Mouse (Mus musculus): ENCODE results near the gene Arhgef18. TPM values are rescaled to one million over a fixed set of nuclear protein-coding genes. Genes with fewer than 3 reads are reported as not detected.

Arhgef18 gene
- polyA plus RNA-seq, 2 experiments, result 9.4 to 23.1 TPM

- H3K4me1 ChIP-seq (ENCODE audit: control insufficient read depth, insufficient read depth, low read length), result peaks cover 2% of the 10 kb centered on the region
- no peak overlapping the region for H3K9ac ChIP-seq (ENCODE audit: low read depth, low read length, severe bottlenecking)
- H3K36me3 ChIP-seq (ENCODE audit: control insufficient read depth, insufficient read depth, low read length), result no peaks in the 10 kb centered on the region
- ATAC-seq (ENCODE audit: low FRiP score, low read depth) (no peak), DNase-seq (ENCODE audit: low spot score) (no peak)
- 72% methylated on average over 9 of the region's 9 CpGs for WGBS
- H3K9me3 ChIP-seq (ENCODE audit: control insufficient read depth, low read length), result no peaks in the 10 kb centered on the region
- TF ChIP-seq POLR2A (IDR thresholded peaks at IDR 0.05; ENCODE audit: borderline replicate concordance, extremely low read depth, insufficient read depth, insufficient read length), result no peak
- H3K27me3 ChIP-seq (ENCODE audit: control insufficient read depth, insufficient read depth, low read length), result no peaks in the 10 kb centered on the region
- H3K27ac ChIP-seq (replicated peaks; ENCODE audit: low read depth, low read length), result no peak overlapping the region
- no peak overlapping the region for H3K4me2 ChIP-seq (replicated peaks; ENCODE audit: low read depth, low read length, severe bottlenecking)
- no peak overlapping the region for H3K4me3 ChIP-seq (replicated peaks; ENCODE audit: low read length)
These were observed 4.0 kb upstream of the Arhgef18 start for GRCm38 (mm10) chr8:3388591-3389338.

DNA sequence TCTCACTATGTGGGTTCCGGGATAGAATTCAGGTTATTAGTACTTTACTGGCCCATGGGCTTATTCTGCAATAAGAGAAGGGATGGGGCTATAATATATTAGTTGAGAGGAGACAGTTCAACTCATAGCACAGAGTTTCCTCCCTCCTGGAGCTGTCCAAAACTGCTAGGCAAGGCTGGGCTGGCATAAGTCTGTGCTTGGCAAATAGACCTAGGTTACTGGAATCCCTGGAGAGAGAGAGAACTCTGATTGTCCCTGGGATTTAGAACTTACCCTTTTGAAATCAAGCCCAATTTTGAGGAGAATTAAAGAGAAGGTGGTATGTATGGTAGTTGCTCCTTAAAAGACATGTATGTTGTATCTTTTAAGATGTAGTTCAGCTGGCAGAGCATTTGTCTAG is 3.3 kb upstream of the Arhgef18 start:
- H3K4me1 ChIP-seq (ENCODE audit: control insufficient read depth, insufficient read depth, low read length), result peaks cover 8% of the 10 kb centered on the region
- no peak overlapping the region for H3K9ac ChIP-seq (ENCODE audit: low read depth, low read length, severe bottlenecking)
- DNase-seq (ENCODE audit: low spot score) (no peak), ATAC-seq (ENCODE audit: low FRiP score, low read depth) (no peak)
- H3K9me3 ChIP-seq (ENCODE audit: control insufficient read depth, low read length), result no peaks in the 10 kb centered on the region
- no peaks in the 10 kb centered on the region for H3K27me3 ChIP-seq (ENCODE audit: control insufficient read depth, insufficient read depth, low read length)
- no peak overlapping the region for H3K4me3 ChIP-seq (replicated peaks; ENCODE audit: low read length)
- no peak overlapping the region for H3K4me2 ChIP-seq (replicated peaks; ENCODE audit: low read depth, low read length, severe bottlenecking)
- TF ChIP-seq POLR2A (IDR thresholded peaks at IDR 0.05; ENCODE audit: borderline replicate concordance, extremely low read depth, insufficient read depth, insufficient read length), result no peak
- WGBS, result 94% methylated on average over 1 of the region's 1 CpGs
- H3K27ac ChIP-seq (replicated peaks; ENCODE audit: low read depth, low read length), result no peak overlapping the region
- H3K36me3 ChIP-seq (ENCODE audit: control insufficient read depth, insufficient read depth, low read length), result no peaks in the 10 kb centered on the region

- H3K36me3 ChIP-seq (ENCODE audit: control insufficient read depth, insufficient read depth, low read length), result no peaks in the 10 kb centered on the region
- peak overlapping the region; percentile 77; the same call in 1 of the 2 replicates for H3K9ac ChIP-seq (ENCODE audit: low read depth, low read length, severe bottlenecking)
- DNase-seq (ENCODE audit: low spot score) (no peak), ATAC-seq (ENCODE audit: low FRiP score, low read depth) (no peak)
- no peak for TF ChIP-seq POLR2A (IDR thresholded peaks at IDR 0.05; ENCODE audit: borderline replicate concordance, extremely low read depth, insufficient read depth, insufficient read length)
- no peaks in the 10 kb centered on the region for H3K9me3 ChIP-seq (ENCODE audit: control insufficient read depth, low read length)
- no peak overlapping the region for H3K27ac ChIP-seq (replicated peaks; ENCODE audit: low read depth, low read length)
- peak overlapping the region; percentile 73 for H3K4me3 ChIP-seq (replicated peaks; ENCODE audit: low read length)
- H3K27me3 ChIP-seq (ENCODE audit: control insufficient read depth, insufficient read depth, low read length), result no peaks in the 10 kb centered on the region
- 54% methylated on average over 4 of the region's 4 CpGs for WGBS
- H3K4me1 ChIP-seq (ENCODE audit: control insufficient read depth, insufficient read depth, low read length), result peaks cover 13% of the 10 kb centered on the region
- peak overlapping the region; percentile 89 for H3K4me2 ChIP-seq (replicated peaks; ENCODE audit: low read depth, low read length, severe bottlenecking)
These were observed 513 bp upstream of the Arhgef18 start for GRCm38 (mm10) chr8:3392293-3392692.

DNA sequence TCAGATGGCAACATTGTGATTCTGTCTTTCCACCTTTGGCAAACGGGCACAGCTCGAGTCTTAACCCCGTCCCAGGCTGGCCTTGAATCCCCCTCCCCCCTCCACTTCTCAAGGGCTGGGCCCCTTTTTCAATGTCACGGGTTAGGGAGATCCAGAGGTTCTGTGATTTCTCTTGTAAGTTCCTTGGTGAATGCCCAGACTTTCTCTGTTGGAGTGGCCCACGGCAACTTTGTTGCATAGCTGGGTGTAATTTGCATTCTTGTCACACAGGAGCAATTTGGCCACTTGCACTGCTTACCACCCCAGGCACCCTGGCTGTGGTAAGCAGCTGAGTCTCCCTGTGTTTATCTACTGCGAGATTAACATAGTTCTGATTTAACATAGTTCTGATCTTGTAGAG is 1.8 kb downstream of the Arhgef18 start:
- Histone ChIP-seq H3K4me3 (replicated peaks; ENCODE audit: low read length) (no peak overlapping the region), H3K27ac (replicated peaks; ENCODE audit: low read depth, low read length) (no peak overlapping the region), H3K36me3 (ENCODE audit: control insufficient read depth, insufficient read depth, low read length) (peaks cover under 1% of the 10 kb centered on the region; the same call in 1 of the 2 replicates), H3K4me1 (ENCODE audit: control insufficient read depth, insufficient read depth, low read length) (peaks cover 13% of the 10 kb centered on the region), H3K9ac (ENCODE audit: low read depth, low read length, severe bottlenecking) (no peak overlapping the region), H3K9me3 (ENCODE audit: control insufficient read depth, low read length) (no peaks in the 10 kb centered on the region), H3K4me2 (replicated peaks; ENCODE audit: low read depth, low read length, severe bottlenecking) (no peak overlapping the region), H3K27me3 (ENCODE audit: control insufficient read depth, insufficient read depth, low read length) (no peaks in the 10 kb centered on the region)
- no peak for TF ChIP-seq POLR2A (IDR thresholded peaks at IDR 0.05; ENCODE audit: borderline replicate concordance, extremely low read depth, insufficient read depth, insufficient read length)
- WGBS, result 23% methylated on average over 6 of the region's 6 CpGs
- DNase-seq (ENCODE audit: low spot score), result no peak
- no peak for ATAC-seq (ENCODE audit: low FRiP score, low read depth)

DNA sequence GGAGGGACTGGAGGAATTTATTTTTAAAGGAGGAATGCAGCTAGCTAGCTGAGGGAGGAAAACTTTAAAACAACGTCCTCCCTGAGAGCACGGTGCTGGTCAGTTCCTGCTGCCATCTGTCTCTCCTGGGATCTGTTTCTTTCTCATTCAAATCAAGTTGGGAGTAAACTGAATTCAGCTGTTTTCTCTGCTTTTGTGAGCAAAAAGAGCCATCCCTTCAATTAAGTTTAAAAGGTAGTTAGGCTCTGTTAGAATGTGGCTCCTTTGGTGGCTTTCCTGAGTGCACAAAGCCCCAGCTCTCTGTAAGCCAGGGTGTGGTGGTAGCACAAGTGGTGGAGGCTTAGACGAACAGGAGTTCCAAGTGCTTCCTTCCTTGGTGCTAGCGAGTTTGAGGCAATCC is 2.4 kb downstream of the Arhgef18 start:
- Histone ChIP-seq H3K27me3 (ENCODE audit: control insufficient read depth, insufficient read depth, low read length) (no peaks in the 10 kb centered on the region), H3K27ac (replicated peaks; ENCODE audit: low read depth, low read length) (no peak overlapping the region), H3K9me3 (ENCODE audit: control insufficient read depth, low read length) (no peaks in the 10 kb centered on the region), H3K4me1 (ENCODE audit: control insufficient read depth, insufficient read depth, low read length) (peaks cover 13% of the 10 kb centered on the region), H3K36me3 (ENCODE audit: control insufficient read depth, insufficient read depth, low read length) (peaks cover 4% of the 10 kb centered on the region; the same call in 1 of the 2 replicates), H3K4me3 (replicated peaks; ENCODE audit: low read length) (no peak overlapping the region), H3K9ac (ENCODE audit: low read depth, low read length, severe bottlenecking) (no peak overlapping the region), H3K4me2 (replicated peaks; ENCODE audit: low read depth, low read length, severe bottlenecking) (no peak overlapping the region)
- WGBS, result 24% methylated on average over 4 of the region's 4 CpGs
- ATAC-seq (ENCODE audit: low FRiP score, low read depth) (no peak), DNase-seq (ENCODE audit: low spot score) (no peak)
- no peak for TF ChIP-seq POLR2A (IDR thresholded peaks at IDR 0.05; ENCODE audit: borderline replicate concordance, extremely low read depth, insufficient read depth, insufficient read length)
